Mouse (Mus musculus) E14TG2a.4 (cell line): Measurements from ENCODE around the gene Krtap4-1.
A peak's percentile ranks its signal among the peaks of the same experiment; 100 is the strongest.
"Not testable (repeated sequence)": the region's sequence is repeated elsewhere in the genome, so short reads cannot be mapped to it uniquely, and the experiment has no call there.

ENCODE experiments used
- H3K27me3 ChIP-seq: 2 replicates; pipeline ENCODE4 v1.6.1; 2014; ENCODE audit warnings: low read length, control low read depth; ENCODE audit not compliant: insufficient read depth
- H3K36me3 ChIP-seq: 2 replicates; pipeline ENCODE4 v1.6.1; 2014; ENCODE audit warnings: low read length, control low read depth; ENCODE audit not compliant: insufficient read depth
- H3K4me1 ChIP-seq: replicated peaks from 2 replicates; pipeline ENCODE4 v1.6.1; 2014; ENCODE audit warnings: low read depth, low read length, control low read depth
- H3K4me3 ChIP-seq: replicated peaks from 2 replicates; pipeline ENCODE4 v1.5.1; 2014; ENCODE audit warnings: mild to moderate bottlenecking, low read length
- H3K9me3 ChIP-seq: 2 replicates; pipeline ENCODE4 v1.6.1; 2014; ENCODE audit warnings: low read length, control low read depth
- CTCF ChIP-seq: conservative IDR thresholded peaks from 2 replicates; pipeline ENCODE4 v1.5.1; 2014; ENCODE audit warnings: low read length
- NANOG ChIP-seq: IDR thresholded peaks from 2 replicates; pipeline ENCODE4 v1.6.1; 2014; ENCODE audit warnings: borderline replicate concordance, low read length, mixed read lengths
- POU5F1 ChIP-seq: IDR thresholded peaks from 2 replicates; pipeline ENCODE4 v1.6.1; 2014; ENCODE audit warnings: low read length, borderline replicate concordance

Krtap4-1 gene

GRCm38 (mm10) chr11:99628138-99628537, at the start of gene Krtap4-1:
TSS of gene Krtap4-1 (minus strand) at chr11:99628238.
- no peaks in the 10 kb centered on the region for H3K9me3 ChIP-seq
- no peaks in the 10 kb centered on the region for H3K36me3 ChIP-seq
- H3K4me3 ChIP-seq = 0 out of 2 replicates have a peak within 1 kb of the TSS, but pooled peaks have one; percentile 7
- H3K4me1 ChIP-seq = no peaks in the 10 kb centered on the region
- no peak for TF ChIP-seq POU5F1
- no peak for TF ChIP-seq NANOG
- H3K27me3 ChIP-seq = peaks cover 5% of the 10 kb centered on the region; the same call in 1 of the 2 replicates

- no peaks in the 10 kb centered on the region; the same call in 1 of the 2 replicates for H3K27me3 ChIP-seq
- TF ChIP-seq POU5F1 (no peak), NANOG (no peak), CTCF (no peak)
- H3K9me3 ChIP-seq = peaks cover 11% of the 10 kb centered on the region
- H3K36me3 ChIP-seq = no peaks in the 10 kb centered on the region
- no peaks in the 10 kb centered on the region for H3K4me1 ChIP-seq
- no peak within 1 kb of the TSS for H3K4me3 ChIP-seq
Observed at GRCm38 (mm10) chr11:99665860-99666259, 37.8 kb upstream of the Krtap4-1 start, which contains the start of gene Krtap4-6. TSS of gene Krtap4-6 (minus strand) at chr11:99665960.

GRCm38 (mm10) chr11:99662802-99663201, 34.8 kb upstream of the Krtap4-1 start:
- H3K36me3 ChIP-seq = no peaks in the 10 kb centered on the region
- H3K4me3 ChIP-seq = no peak overlapping the region
- no peak for TF ChIP-seq POU5F1
- TF ChIP-seq NANOG = no peak
- no peak for TF ChIP-seq CTCF
- H3K9me3 ChIP-seq = peaks cover 4% of the 10 kb centered on the region
- no peaks in the 10 kb centered on the region for H3K27me3 ChIP-seq
- peaks cover 20% of the 10 kb centered on the region for H3K4me1 ChIP-seq

- TF ChIP-seq POU5F1 = no peak
- H3K27me3 ChIP-seq = no peaks in the 10 kb centered on the region
- no peaks in the 10 kb centered on the region for H3K9me3 ChIP-seq
- peaks cover 32% of the 10 kb centered on the region for H3K4me1 ChIP-seq
- H3K4me3 ChIP-seq = no peak overlapping the region
- H3K36me3 ChIP-seq = no peaks in the 10 kb centered on the region
Observed at GRCm38 (mm10) chr11:99659256-99659655, 31.2 kb upstream of the Krtap4-1 start.

- not testable (repeated sequence) for H3K9me3 ChIP-seq, H3K27me3 ChIP-seq, H3K4me3 ChIP-seq, H3K36me3 ChIP-seq
- H3K4me1 ChIP-seq = peaks cover 32% of the 10 kb centered on the region
Observed at GRCm38 (mm10) chr11:99658467-99659010, 30.5 kb upstream of the Krtap4-1 start, which contains the start of gene Gm11563. TSS of gene Gm11563 (minus strand) at chr11:99658960.

GRCm38 (mm10) chr11:99657051-99657450, 29.0 kb upstream of the Krtap4-1 start:
- H3K36me3 ChIP-seq = no peaks in the 10 kb centered on the region
- H3K27me3 ChIP-seq = no peaks in the 10 kb centered on the region
- TF ChIP-seq CTCF (no peak), POU5F1 (no peak), NANOG (no peak)
- H3K9me3 ChIP-seq = no peaks in the 10 kb centered on the region
- peaks cover 32% of the 10 kb centered on the region for H3K4me1 ChIP-seq
- H3K4me3 ChIP-seq = no peak overlapping the region

GRCm38 (mm10) chr11:99650136-99650535, 22.1 kb upstream of the Krtap4-1 start, which contains the start of gene Gm11555:
TSS of gene Gm11555 (minus strand) at chr11:99650236.
- no peaks in the 10 kb centered on the region for H3K27me3 ChIP-seq
- no peaks in the 10 kb centered on the region for H3K36me3 ChIP-seq
- H3K4me3 ChIP-seq = no peak within 1 kb of the TSS
- TF ChIP-seq POU5F1 (no peak), CTCF (no peak)
- no peaks in the 10 kb centered on the region for H3K9me3 ChIP-seq
- H3K4me1 ChIP-seq = no peaks in the 10 kb centered on the region

- H3K27me3 ChIP-seq = no peaks in the 10 kb centered on the region
- no peaks in the 10 kb centered on the region for H3K36me3 ChIP-seq
- H3K9me3 ChIP-seq = no peaks in the 10 kb centered on the region
- H3K4me3 ChIP-seq = no peak overlapping the region
- TF ChIP-seq POU5F1 (no peak), CTCF (no peak), NANOG (no peak)
- no peaks in the 10 kb centered on the region for H3K4me1 ChIP-seq
Observed at GRCm38 (mm10) chr11:99646444-99646843, 18.4 kb upstream of the Krtap4-1 start.

- no peaks in the 10 kb centered on the region for H3K4me1 ChIP-seq
- TF ChIP-seq POU5F1 (no peak), CTCF (no peak), NANOG (no peak)
Observed at GRCm38 (mm10) chr11:99644351-99644750, 16.3 kb upstream of the Krtap4-1 start.

GRCm38 (mm10) chr11:99643635-99644139, 15.6 kb upstream of the Krtap4-1 start, which contains the start of gene Krtap4-7:
TSS of gene Krtap4-7 (minus strand) at chr11:99644089.
- not testable (repeated sequence) for H3K4me3 ChIP-seq, H3K27me3 ChIP-seq, H3K36me3 ChIP-seq, H3K9me3 ChIP-seq, H3K4me1 ChIP-seq

More at GRCm38 (mm10) chr11:99644351-99644750, 16.3 kb upstream of the Krtap4-1 start:
- Histone ChIP-seq H3K9me3 (no peaks in the 10 kb centered on the region), H3K27me3 (no peaks in the 10 kb centered on the region), H3K4me3 (no peak overlapping the region), H3K36me3 (no peaks in the 10 kb centered on the region)
